Mouse (Mus musculus): ENCODE measurements around the gene Vti1a. TPM values are rescaled to one million over a fixed set of nuclear protein-coding genes. Genes with fewer than 3 reads are reported as not detected.

Gene Vti1a
- total RNA-seq, 1 experiment: 14.9 TPM

GRCm38 (mm10) chr19:55295556-55295955 lies 20.5 kb upstream of the Vti1a start:
- H3K4me3 ChIP-seq (ENCODE audit: insufficient read depth in 1 of 2, low read depth in 1 of 2, low read length in 2 of 2, poor library complexity in 1 of 2, severe bottlenecking in 1 of 2): no peak overlapping the region
- no peak overlapping the region for H3K27ac ChIP-seq (ENCODE audit: insufficient read depth, low read depth, low read length, poor library complexity, severe bottlenecking)
- H3K9me3 ChIP-seq (ENCODE audit: control insufficient read depth, insufficient read depth, low read depth, low read length): no peaks in the 10 kb centered on the region
- no peaks in the 10 kb centered on the region for H3K4me1 ChIP-seq (ENCODE audit: control insufficient read depth in 2 of 2, insufficient read depth in 2 of 2, low read length in 2 of 2, poor library complexity in 1 of 2)
- TF ChIP-seq MAFK (IDR thresholded peaks at IDR 0.05; ENCODE audit: insufficient read depth, low read depth, low read length): no peak
- TF ChIP-seq CHD2 (IDR thresholded peaks at IDR 0.05; ENCODE audit: low read depth, low read length): no peak
- no peak for TF ChIP-seq ZNF384 (IDR thresholded peaks at IDR 0.05; ENCODE audit: low read depth, low read length)
- TF ChIP-seq ZC3H11A (IDR thresholded peaks at IDR 0.05; ENCODE audit: borderline replicate concordance, low read depth, low read length): no peak
- TF ChIP-seq HCFC1 (IDR thresholded peaks at IDR 0.05; ENCODE audit: borderline replicate concordance, insufficient read depth, low read length): no peak
- DNase-seq (ENCODE audit: low read depth, low spot score): no peak
- H3K36me3 ChIP-seq (ENCODE audit: control insufficient read depth, insufficient read depth, low read length, poor library complexity, severe bottlenecking): peaks cover 10% of the 10 kb centered on the region
- in situ Hi-C loops (cut with MboI; ENCODE audit: low sequenced_read_pairs in 2 of 2, unreplicated experiment in 2 of 2): no loop called here
- no peak overlapping the region for H3K9ac ChIP-seq (ENCODE audit: insufficient read depth, low read depth, low read length, poor library complexity, severe bottlenecking)

DNA sequence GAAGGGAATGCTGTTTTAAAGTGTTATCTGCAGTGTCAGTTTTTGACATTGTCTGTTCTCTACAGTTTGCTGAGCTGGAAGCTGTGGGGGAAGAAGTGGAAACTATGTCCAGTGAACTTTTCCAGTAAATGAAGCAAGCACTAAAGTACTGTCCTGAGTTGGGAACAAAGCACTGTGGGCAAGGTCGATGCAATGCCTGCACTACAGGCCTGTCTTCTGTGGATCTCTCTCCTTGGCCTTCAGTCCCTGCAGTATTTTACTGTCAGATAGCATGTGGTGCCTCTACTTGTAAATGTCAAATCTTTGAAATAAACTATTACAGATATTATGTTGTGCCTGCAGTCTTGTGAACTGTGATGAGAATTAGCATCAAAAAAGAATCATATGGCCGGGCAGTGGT lies 19.8 kb upstream of the Vti1a start:
- Histone ChIP-seq H3K9ac (ENCODE audit: insufficient read depth, low read depth, low read length, poor library complexity, severe bottlenecking) (no peak overlapping the region), H3K27ac (ENCODE audit: insufficient read depth, low read depth, low read length, poor library complexity, severe bottlenecking) (no peak overlapping the region), H3K9me3 (ENCODE audit: control insufficient read depth, insufficient read depth, low read depth, low read length) (no peaks in the 10 kb centered on the region), H3K4me3 (ENCODE audit: insufficient read depth in 1 of 2, low read depth in 1 of 2, low read length in 2 of 2, poor library complexity in 1 of 2, severe bottlenecking in 1 of 2) (no peak overlapping the region), H3K4me1 (ENCODE audit: control insufficient read depth in 2 of 2, insufficient read depth in 2 of 2, low read length in 2 of 2, poor library complexity in 1 of 2) (no peaks in the 10 kb centered on the region), H3K36me3 (ENCODE audit: control insufficient read depth, insufficient read depth, low read length, poor library complexity, severe bottlenecking) (peaks cover 15% of the 10 kb centered on the region)
- in situ Hi-C loops (cut with MboI; ENCODE audit: low sequenced_read_pairs in 2 of 2, unreplicated experiment in 2 of 2): no loop called here
- TF ChIP-seq CHD2 (IDR thresholded peaks at IDR 0.05; ENCODE audit: low read depth, low read length) (no peak), MAFK (IDR thresholded peaks at IDR 0.05; ENCODE audit: insufficient read depth, low read depth, low read length) (no peak), HCFC1 (IDR thresholded peaks at IDR 0.05; ENCODE audit: borderline replicate concordance, insufficient read depth, low read length) (no peak), ZC3H11A (IDR thresholded peaks at IDR 0.05; ENCODE audit: borderline replicate concordance, low read depth, low read length) (no peak), ZNF384 (IDR thresholded peaks at IDR 0.05; ENCODE audit: low read depth, low read length) (no peak)
- no peak for DNase-seq (ENCODE audit: low read depth, low spot score)

DNA sequence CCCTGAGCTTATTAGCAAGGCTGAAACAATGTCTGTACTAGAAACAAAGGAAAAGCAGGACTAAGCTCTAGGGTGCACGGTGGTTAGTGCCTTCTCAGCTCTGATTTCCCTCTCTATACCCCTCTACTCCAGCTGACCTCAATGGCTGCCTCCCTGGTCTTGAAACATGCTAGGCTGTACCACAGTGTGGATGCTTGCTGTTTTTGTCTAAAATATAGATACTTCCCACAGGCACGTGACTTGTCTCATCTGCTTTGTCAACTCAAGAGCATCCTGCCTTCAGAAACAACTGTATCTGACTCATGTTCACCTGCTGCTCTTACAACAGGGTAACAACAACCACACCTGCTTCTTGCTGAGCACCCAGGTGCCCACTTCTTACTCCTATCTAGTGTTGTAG lies 18.6 kb upstream of the Vti1a start:
- no peak overlapping the region for H3K27ac ChIP-seq (ENCODE audit: insufficient read depth, low read depth, low read length, poor library complexity, severe bottlenecking)
- H3K36me3 ChIP-seq (ENCODE audit: control insufficient read depth, insufficient read depth, low read length, poor library complexity, severe bottlenecking): peaks cover 18% of the 10 kb centered on the region
- H3K4me3 ChIP-seq (ENCODE audit: insufficient read depth in 1 of 2, low read depth in 1 of 2, low read length in 2 of 2, poor library complexity in 1 of 2, severe bottlenecking in 1 of 2): no peak overlapping the region
- no peak for DNase-seq (ENCODE audit: low read depth, low spot score)
- in situ Hi-C loops (cut with MboI; ENCODE audit: low sequenced_read_pairs in 2 of 2, unreplicated experiment in 2 of 2): no loop called here
- TF ChIP-seq ZC3H11A (IDR thresholded peaks at IDR 0.05; ENCODE audit: borderline replicate concordance, low read depth, low read length): no peak
- no peak overlapping the region for H3K9ac ChIP-seq (ENCODE audit: insufficient read depth, low read depth, low read length, poor library complexity, severe bottlenecking)
- no peaks in the 10 kb centered on the region for H3K9me3 ChIP-seq (ENCODE audit: control insufficient read depth, insufficient read depth, low read depth, low read length)
- H3K4me1 ChIP-seq (ENCODE audit: control insufficient read depth in 2 of 2, insufficient read depth in 2 of 2, low read length in 2 of 2, poor library complexity in 1 of 2): no peaks in the 10 kb centered on the region

DNA sequence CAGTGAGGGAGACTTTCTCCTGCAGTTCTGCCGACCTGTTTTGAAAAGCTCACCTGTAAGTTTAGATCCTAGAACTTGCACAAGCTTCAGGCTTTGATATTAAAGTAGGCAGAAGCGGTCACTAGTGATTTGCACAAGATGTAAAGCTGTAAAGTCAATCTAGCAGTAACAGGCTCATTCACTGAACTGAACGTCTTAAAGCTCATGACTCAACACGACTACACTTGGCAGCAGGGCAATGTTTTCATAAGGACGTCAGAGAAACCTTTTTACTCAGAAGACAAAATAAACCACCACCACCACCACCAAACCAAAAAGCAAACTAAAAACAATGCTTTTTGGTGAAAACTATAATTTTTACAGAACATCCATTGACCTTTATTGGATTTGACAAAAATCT lies 18.1 kb upstream of the Vti1a start:
- Histone ChIP-seq H3K27ac (ENCODE audit: insufficient read depth, low read depth, low read length, poor library complexity, severe bottlenecking) (no peak overlapping the region), H3K9me3 (ENCODE audit: control insufficient read depth, insufficient read depth, low read depth, low read length) (no peaks in the 10 kb centered on the region), H3K9ac (ENCODE audit: insufficient read depth, low read depth, low read length, poor library complexity, severe bottlenecking) (no peak overlapping the region), H3K36me3 (ENCODE audit: control insufficient read depth, insufficient read depth, low read length, poor library complexity, severe bottlenecking) (peaks cover 20% of the 10 kb centered on the region), H3K4me1 (ENCODE audit: control insufficient read depth in 2 of 2, insufficient read depth in 2 of 2, low read length in 2 of 2, poor library complexity in 1 of 2) (no peaks in the 10 kb centered on the region), H3K4me3 (ENCODE audit: insufficient read depth in 1 of 2, low read depth in 1 of 2, low read length in 2 of 2, poor library complexity in 1 of 2, severe bottlenecking in 1 of 2) (no peak overlapping the region)
- no peak for DNase-seq (ENCODE audit: low read depth, low spot score)
- TF ChIP-seq CHD2 (IDR thresholded peaks at IDR 0.05; ENCODE audit: low read depth, low read length) (no peak), MAFK (IDR thresholded peaks at IDR 0.05; ENCODE audit: insufficient read depth, low read depth, low read length) (no peak)
- in situ Hi-C loops (cut with MboI; ENCODE audit: low sequenced_read_pairs in 2 of 2, unreplicated experiment in 2 of 2): no loop called here

GRCm38 (mm10) chr19:55299378-55299777 lies 16.7 kb upstream of the Vti1a start:
- H3K4me1 ChIP-seq (ENCODE audit: control insufficient read depth in 2 of 2, insufficient read depth in 2 of 2, low read length in 2 of 2, poor library complexity in 1 of 2): no peaks in the 10 kb centered on the region
- in situ Hi-C loops (cut with MboI; ENCODE audit: low sequenced_read_pairs in 2 of 2, unreplicated experiment in 2 of 2): no loop called here
- no peak overlapping the region for H3K9ac ChIP-seq (ENCODE audit: insufficient read depth, low read depth, low read length, poor library complexity, severe bottlenecking)
- no peak overlapping the region for H3K4me3 ChIP-seq (ENCODE audit: insufficient read depth in 1 of 2, low read depth in 1 of 2, low read length in 2 of 2, poor library complexity in 1 of 2, severe bottlenecking in 1 of 2)
- H3K36me3 ChIP-seq (ENCODE audit: control insufficient read depth, insufficient read depth, low read length, poor library complexity, severe bottlenecking): peaks cover 24% of the 10 kb centered on the region
- no peak overlapping the region for H3K27ac ChIP-seq (ENCODE audit: insufficient read depth, low read depth, low read length, poor library complexity, severe bottlenecking)
- DNase-seq (ENCODE audit: low read depth, low spot score): no peak
- no peak for TF ChIP-seq ZC3H11A (IDR thresholded peaks at IDR 0.05; ENCODE audit: borderline replicate concordance, low read depth, low read length)
- no peak for TF ChIP-seq CHD2 (IDR thresholded peaks at IDR 0.05; ENCODE audit: low read depth, low read length)
- no peak for TF ChIP-seq MAFK (IDR thresholded peaks at IDR 0.05; ENCODE audit: insufficient read depth, low read depth, low read length)
- no peak for TF ChIP-seq ZNF384 (IDR thresholded peaks at IDR 0.05; ENCODE audit: low read depth, low read length)
- TF ChIP-seq HCFC1 (IDR thresholded peaks at IDR 0.05; ENCODE audit: borderline replicate concordance, insufficient read depth, low read length): no peak
- H3K9me3 ChIP-seq (ENCODE audit: control insufficient read depth, insufficient read depth, low read depth, low read length): no peaks in the 10 kb centered on the region

Measured in ES-E14 (cell line).